Mouse (Mus musculus) heart, embryonic 16.5 days (tissue): ENCODE data around the gene Dimt1. TPM values are rescaled to one million over a fixed set of nuclear protein-coding genes. Genes with fewer than 3 reads are reported as not detected.

Source experiments
- ATAC-seq: fragments of 200-750 bp; cut with Nextera tagmentation; replicated peaks from 2 replicates; pipeline ENCODE4 v1.8.0; 2017; ENCODE audit warnings: moderate number of reproducible peaks; ENCODE audit not compliant: insufficient read depth, low FRiP score; ENCODE audit errors: extremely low read depth
- H3K27ac ChIP-seq: fragments of 300-500 bp; sonication (generic); 2 replicates; pipeline ENCODE4 v1.5.1; 2014; ENCODE audit warnings: mild to moderate bottlenecking, low read length, control low read depth, moderate library complexity
- H3K27me3 ChIP-seq: fragments of 300-500 bp; sonication (generic); 2 replicates; pipeline ENCODE4 v1.6.1; 2014; ENCODE audit warnings: low read length, mixed read lengths; ENCODE audit not compliant: control insufficient read depth, insufficient read depth
- H3K36me3 ChIP-seq: fragments of 300-500 bp; sonication (generic); 2 replicates; pipeline ENCODE4 v1.6.1; 2014; ENCODE audit not compliant: control insufficient read depth, insufficient read depth
- H3K4me1 ChIP-seq: fragments of 300-500 bp; sonication (generic); 2 replicates; pipeline ENCODE4 v1.6.1; 2014; ENCODE audit warnings: low read length, mixed read lengths; ENCODE audit not compliant: control insufficient read depth, insufficient read depth
- H3K4me2 ChIP-seq: fragments of 300-500 bp; sonication (generic); 2 replicates; pipeline ENCODE4 v1.6.1; 2014; ENCODE audit warnings: low read depth, mild to moderate bottlenecking, control low read depth, low read length
- H3K4me3 ChIP-seq: fragments of 300-500 bp; sonication (generic); 2 replicates; pipeline ENCODE4 v1.5.1; 2014; ENCODE audit warnings: mild to moderate bottlenecking, control low read depth, low read length
- H3K9ac ChIP-seq: fragments of 300-500 bp; sonication (generic); 2 replicates; pipeline ENCODE4 v1.6.1; 2014; ENCODE audit warnings: low read length, control low read depth
- H3K9me3 ChIP-seq: fragments of 300-500 bp; sonication (generic); replicated peaks from 2 replicates; pipeline ENCODE4 v1.6.1; 2016; ENCODE audit warnings: low read length; ENCODE audit not compliant: control insufficient read depth
- WGBS: fragments of 180-500 bp; shearing (Covaris S2); extraction: QIAGEN DNeasy Blood & Tissue Kit; methylation state at CpG from one replicate; pipeline ENCODE4 v1.1.7; 2014; 5-methylcytosine and 5-hydroxymethylcytosine counted together
- polyA plus RNA-seq: library from polyadenylated mRNA; unstranded; fragments of >200 nt; fragmentation: Nextera tagmentation; extraction: Ambion mirVana; gene quantifications from 2 replicates; pipeline ENCODE4 v1.2.1, GENCODE M21; 2015

Gene Dimt1
- polyA plus RNA-seq, 1 experiment from 2014 or later, result 24.5 TPM

GRCm38 (mm10) chr13:106928296-106928695 lies 18.6 kb upstream of the Dimt1 start:
- Histone ChIP-seq H3K27ac (no peak overlapping the region), H3K4me3 (no peak overlapping the region), H3K36me3 (peaks cover 11% of the 10 kb centered on the region), H3K27me3 (no peaks in the 10 kb centered on the region), H3K4me2 (no peak overlapping the region), H3K9ac (no peak overlapping the region), H3K4me1 (0 out of 2 replicates have a peak, but pooled peaks cover 5% of the 10 kb centered on the region), H3K9me3 (0 out of 2 replicates have a peak, but pooled peaks cover 5% of the 10 kb centered on the region)
- 91% methylated on average over 4 of the region's 4 CpGs for WGBS
- ATAC-seq, result no peak

DNA sequence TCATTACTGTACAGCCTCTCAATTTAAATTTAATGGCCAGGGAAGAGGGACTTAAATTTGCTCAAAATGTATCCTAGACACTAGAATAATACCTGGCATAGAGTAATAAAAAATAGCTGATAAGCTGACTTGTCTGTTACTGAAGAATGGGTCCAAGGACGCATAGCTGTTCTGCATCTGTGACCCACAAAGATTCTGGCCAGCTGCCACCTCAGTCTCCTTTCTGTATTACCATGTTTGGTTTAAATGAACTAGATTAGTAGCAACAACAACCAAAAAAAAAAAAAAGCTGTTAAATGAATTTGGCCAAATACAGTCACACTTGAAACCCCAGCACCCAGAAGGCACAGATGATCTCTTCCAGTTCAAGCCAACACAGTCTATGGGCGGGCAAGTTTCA lies 17.7 kb upstream of the Dimt1 start:
- H3K4me2 ChIP-seq, result no peak overlapping the region
- H3K27me3 ChIP-seq, result no peaks in the 10 kb centered on the region
- 84% methylated on average over 2 of the region's 2 CpGs for WGBS
- ATAC-seq, result no peak
- H3K27ac ChIP-seq, result no peak overlapping the region
- 0 out of 2 replicates have a peak, but pooled peaks cover 5% of the 10 kb centered on the region for H3K9me3 ChIP-seq
- H3K36me3 ChIP-seq, result peaks cover 9% of the 10 kb centered on the region
- H3K9ac ChIP-seq, result no peak overlapping the region
- H3K4me3 ChIP-seq, result no peak overlapping the region
- 0 out of 2 replicates have a peak, but pooled peaks cover 5% of the 10 kb centered on the region for H3K4me1 ChIP-seq

- Histone ChIP-seq H3K9me3 (no peaks in the 10 kb centered on the region), H3K4me3 (peak overlapping the region; percentile 92), H3K27ac (peak overlapping the region; percentile 88), H3K27me3 (no peaks in the 10 kb centered on the region), H3K9ac (peak overlapping the region; percentile 93), H3K36me3 (no peaks in the 10 kb centered on the region), H3K4me2 (peak overlapping the region; percentile 83), H3K4me1 (peaks cover 14% of the 10 kb centered on the region; the same call in 1 of the 2 replicates)
- 5% methylated on average over 9 of the region's 9 CpGs for WGBS
- no peak for ATAC-seq
Measured at GRCm38 (mm10) chr13:106935871-106936255, 11.1 kb upstream of the Dimt1 start.

GRCm38 (mm10) chr13:106936256-106937137 lies 10.4 kb upstream of the Dimt1 start, which contains the start of gene Ipo11:
Gene Ipo11, minus strand, starts transcription at chr13:106936958.
- H3K27me3 ChIP-seq, result no peaks in the 10 kb centered on the region
- peak within 1 kb of the TSS; percentile 83 for H3K4me2 ChIP-seq
- peaks cover 14% of the 10 kb centered on the region; the same call in 1 of the 2 replicates for H3K4me1 ChIP-seq
- no peaks in the 10 kb centered on the region for H3K36me3 ChIP-seq
- H3K4me3 ChIP-seq, result peak within 1 kb of the TSS; percentile 92
- 0% methylated on average over 84 of the region's 84 CpGs for WGBS
- H3K27ac ChIP-seq, result peak within 1 kb of the TSS; percentile 88
- peak within 1 kb of the TSS; percentile 93 for H3K9ac ChIP-seq
- no peaks in the 10 kb centered on the region for H3K9me3 ChIP-seq
- ATAC-seq, result peak; percentile 95

- 24% methylated on average over 7 of the region's 7 CpGs for WGBS
- no peak for ATAC-seq
Measured at GRCm38 (mm10) chr13:106937138-106937472, 9.8 kb upstream of the Dimt1 start.

DNA sequence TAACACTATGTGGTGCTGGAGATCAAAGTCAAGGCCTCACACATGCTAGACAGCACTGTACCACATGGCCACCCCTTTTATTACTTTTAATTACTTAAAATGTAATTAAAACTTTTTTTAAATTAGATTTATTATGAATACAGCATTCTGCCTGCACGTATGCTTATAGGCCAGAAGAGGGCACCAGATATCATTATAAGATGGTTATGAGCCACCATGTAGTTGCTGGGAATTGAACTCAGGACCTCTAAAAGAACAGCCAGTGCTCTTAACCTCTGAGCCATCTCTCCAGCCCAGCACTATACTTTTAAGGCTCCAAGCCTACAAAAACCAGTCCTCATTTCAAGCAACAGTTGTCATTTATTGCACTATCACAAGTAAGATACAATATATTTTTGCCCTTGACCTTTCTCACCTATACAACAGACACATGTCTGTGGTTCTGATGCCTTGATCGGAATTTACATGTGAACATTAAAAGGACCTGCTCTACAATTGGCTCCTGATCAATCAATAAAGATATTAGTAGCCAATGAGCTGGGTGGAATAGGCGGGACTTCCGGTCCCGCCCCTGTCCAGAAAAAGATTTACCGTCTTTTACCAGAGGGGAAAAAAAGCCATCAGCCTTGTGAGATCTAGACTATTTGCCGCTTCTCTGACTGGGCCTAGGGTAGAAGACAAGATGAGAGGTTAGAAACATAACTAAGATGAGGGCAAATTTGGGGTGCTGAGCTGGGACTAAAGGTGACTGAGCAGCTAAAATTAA lies 5.5 kb upstream of the Dimt1 start:
- 24% methylated on average over 7 of the region's 7 CpGs for WGBS
- Histone ChIP-seq H3K9ac (no peak overlapping the region), H3K4me2 (no peak overlapping the region), H3K36me3 (no peaks in the 10 kb centered on the region), H3K27me3 (no peaks in the 10 kb centered on the region), H3K9me3 (no peaks in the 10 kb centered on the region), H3K4me1 (peaks cover 4% of the 10 kb centered on the region; the same call in 1 of the 2 replicates), H3K27ac (no peak overlapping the region), H3K4me3 (no peak overlapping the region)
- no peak for ATAC-seq

More at GRCm38 (mm10) chr13:106937138-106937472, 9.8 kb upstream of the Dimt1 start:
- Histone ChIP-seq H3K4me2 (peak overlapping the region; percentile 81), H3K36me3 (no peaks in the 10 kb centered on the region), H3K27ac (no peak overlapping the region; the same call in 1 of the 2 replicates), H3K9me3 (no peaks in the 10 kb centered on the region), H3K4me3 (peak overlapping the region; percentile 92), H3K9ac (peak overlapping the region; percentile 93), H3K27me3 (no peaks in the 10 kb centered on the region), H3K4me1 (peaks cover 14% of the 10 kb centered on the region; the same call in 1 of the 2 replicates)

DNA sequence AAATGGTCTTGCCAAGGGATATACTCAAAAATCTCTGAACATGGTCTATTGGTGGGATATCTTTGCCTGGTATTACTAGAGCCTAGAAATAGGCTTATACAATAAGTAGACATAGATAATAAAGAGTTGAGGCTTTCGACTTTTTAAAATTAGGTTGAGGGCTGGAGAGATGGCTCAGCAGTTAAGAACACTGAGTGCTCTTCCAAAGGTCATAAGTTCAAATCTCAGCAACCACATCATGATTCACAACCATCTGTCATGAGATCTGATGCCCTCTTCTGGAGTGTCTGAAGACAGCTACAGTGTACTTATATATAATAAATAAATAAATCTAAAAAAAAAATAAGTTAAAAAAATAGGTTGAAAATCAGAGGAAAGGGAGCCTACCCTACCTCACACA lies 4.2 kb upstream of the Dimt1 start:
- ATAC-seq, result no peak
- no peak overlapping the region for H3K27ac ChIP-seq
- no peak overlapping the region for H3K4me2 ChIP-seq
- no peaks in the 10 kb centered on the region for H3K36me3 ChIP-seq
- no peak overlapping the region for H3K4me3 ChIP-seq
- H3K4me1 ChIP-seq, result peaks cover 5% of the 10 kb centered on the region; the same call in 1 of the 2 replicates
- no peak overlapping the region for H3K9ac ChIP-seq
- H3K9me3 ChIP-seq, result no peaks in the 10 kb centered on the region
- 74% methylated on average over 1 of the region's 1 CpGs for WGBS
- H3K27me3 ChIP-seq, result no peaks in the 10 kb centered on the region

DNA sequence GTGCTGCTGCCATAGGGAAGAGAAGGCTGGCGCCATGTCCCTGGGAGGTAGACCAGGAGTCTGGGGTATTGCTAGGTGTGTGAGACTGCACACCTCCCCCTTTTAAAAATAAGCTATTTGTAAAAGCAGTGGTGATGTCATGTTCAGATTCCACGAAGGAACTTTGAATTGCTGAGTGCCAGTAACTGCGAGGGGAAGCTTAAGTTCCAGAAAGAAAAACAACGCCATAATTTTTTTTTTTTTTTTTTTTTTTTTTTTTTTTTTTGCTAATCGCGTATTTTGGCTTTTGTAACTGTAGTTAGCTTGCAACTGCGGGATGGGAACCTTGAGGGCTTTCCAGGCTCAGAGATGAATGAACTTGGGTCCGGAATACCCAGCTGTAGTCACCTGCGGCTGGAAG lies 1.4 kb upstream of the Dimt1 start:
- peaks cover 14% of the 10 kb centered on the region for H3K4me1 ChIP-seq
- ATAC-seq, result no peak
- H3K9ac ChIP-seq, result no peak overlapping the region
- H3K36me3 ChIP-seq, result peaks cover 5% of the 10 kb centered on the region; the same call in 1 of the 2 replicates
- 75% methylated on average over 9 of the region's 9 CpGs for WGBS
- H3K27ac ChIP-seq, result no peak overlapping the region
- H3K27me3 ChIP-seq, result no peaks in the 10 kb centered on the region
- no peak overlapping the region for H3K4me3 ChIP-seq
- no peaks in the 10 kb centered on the region for H3K9me3 ChIP-seq
- no peak overlapping the region for H3K4me2 ChIP-seq
